Mouse (Mus musculus) E14TG2a.4 (cell line): ENCODE measurements at regions not wholly inside any gene's neighbourhood (a gene's known extent, or its start where the extent isn't known, plus 50 kb on each side); places are given as distances from the start of the nearest gene placed in this dataset.

Experiments used
- CTCF ChIP-seq: conservative IDR thresholded peaks from 2 replicates; pipeline ENCODE4 v1.5.1; 2014; ENCODE audit warnings: low read length
- NANOG ChIP-seq: IDR thresholded peaks from 2 replicates; pipeline ENCODE4 v1.6.1; 2014; ENCODE audit warnings: borderline replicate concordance, low read length, mixed read lengths

DNA sequence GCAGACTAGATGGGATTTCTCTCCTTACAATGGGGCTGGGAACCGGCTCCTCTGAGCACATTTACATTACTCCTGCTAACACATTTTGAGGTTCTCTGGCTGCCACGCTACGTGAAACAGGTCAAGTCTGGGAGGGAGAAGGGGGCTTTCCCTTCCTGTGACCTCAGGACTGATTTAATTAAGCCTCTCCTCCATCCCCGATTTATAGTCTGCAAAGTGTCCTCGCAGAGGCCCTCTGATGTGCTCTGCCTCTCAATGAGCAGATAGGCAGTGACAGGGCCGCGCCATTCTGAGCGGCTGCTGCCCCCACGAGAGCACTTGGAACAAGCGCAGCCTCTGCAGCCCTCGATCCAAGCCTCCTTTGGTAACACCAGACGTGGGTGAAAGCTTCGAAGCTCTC, 86.5 kb upstream of the Creb1 start:
- TF ChIP-seq CTCF, result peak; percentile 18; the same call in 1 of the 2 replicates
- TF ChIP-seq NANOG, result no peak
